Mouse (Mus musculus) kidney, embryonic 16.5 days (tissue): ENCODE measurements around the gene Commd6. TPM values are rescaled to one million over a fixed set of nuclear protein-coding genes. Genes with fewer than 3 reads are reported as not detected.
A peak's percentile ranks its signal among the peaks of the same experiment; 100 is the strongest.

Experiments used
- ATAC-seq: fragments of 200-750 bp; cut with Nextera tagmentation; 2 replicates; pipeline ENCODE4 v1.8.0; 2017; ENCODE audit warnings: moderate TSS enrichment; ENCODE audit not compliant: low FRiP score, low TSS enrichment
- H3K27ac ChIP-seq: fragments of 300-500 bp; sonication (generic); 2 replicates; pipeline ENCODE4 v1.5.1; 2014; ENCODE audit warnings: low read length
- H3K27me3 ChIP-seq: fragments of 300-500 bp; sonication (generic); 2 replicates; pipeline ENCODE4 v1.6.1; 2014; ENCODE audit warnings: low read length, control low read depth, mixed read lengths; ENCODE audit not compliant: insufficient read depth
- H3K36me3 ChIP-seq: fragments of 300-500 bp; sonication (generic); 2 replicates; pipeline ENCODE4 v1.6.1; 2014; ENCODE audit warnings: low read length, control low read depth, mixed read lengths; ENCODE audit not compliant: insufficient read depth
- H3K4me1 ChIP-seq: fragments of 300-500 bp; sonication (generic); 2 replicates; pipeline ENCODE4 v1.6.1; 2014; ENCODE audit warnings: low read length, control low read depth, mixed read lengths; ENCODE audit not compliant: insufficient read depth
- H3K4me2 ChIP-seq: fragments of 300-500 bp; sonication (generic); replicated peaks from 2 replicates; pipeline ENCODE4 v1.6.1; 2014; ENCODE audit warnings: low read depth, low read length
- H3K4me3 ChIP-seq: fragments of 300-500 bp; sonication (generic); 2 replicates; pipeline ENCODE4 v1.5.1; 2014; ENCODE audit warnings: mild to moderate bottlenecking, low read length
- H3K9ac ChIP-seq: fragments of 300-500 bp; sonication (generic); replicated peaks from 2 replicates; pipeline ENCODE4 v1.6.1; 2014; ENCODE audit warnings: low read length
- H3K9me3 ChIP-seq: fragments of 300-500 bp; sonication (generic); 2 replicates; pipeline ENCODE4 v1.6.1; 2016; ENCODE audit warnings: low read length, control low read depth
- WGBS: fragments of 180-500 bp; shearing (Covaris S2); extraction: QIAGEN DNeasy Blood & Tissue Kit; methylation state at CpG from one replicate; pipeline ENCODE4 v1.1.7; 2014; 5-methylcytosine and 5-hydroxymethylcytosine counted together
- polyA plus RNA-seq: library from polyadenylated mRNA; unstranded; fragments of >200 nt; fragmentation: Nextera tagmentation; extraction: Ambion mirVana; gene quantifications from 2 replicates; pipeline ENCODE4 v1.2.1, GENCODE M21; 2015

Gene Commd6
- polyA plus RNA-seq, 1 experiment from 2014 or later: 94.7 TPM

GRCm38 (mm10) chr14:101654526-101654909, 14.0 kb upstream of the Commd6 start:
- under 1% methylated on average over 10 of the region's 10 CpGs for WGBS
- H3K9ac ChIP-seq: peak overlapping the region; percentile 84
- H3K4me1 ChIP-seq: peaks cover 4% of the 10 kb centered on the region
- H3K4me2 ChIP-seq: peak overlapping the region; percentile 86
- no peaks in the 10 kb centered on the region for H3K27me3 ChIP-seq
- no peaks in the 10 kb centered on the region for H3K36me3 ChIP-seq
- no peaks in the 10 kb centered on the region for H3K9me3 ChIP-seq
- H3K4me3 ChIP-seq: peak overlapping the region; percentile 99
- no peak overlapping the region for H3K27ac ChIP-seq
- ATAC-seq: peak; percentile 43

DNA sequence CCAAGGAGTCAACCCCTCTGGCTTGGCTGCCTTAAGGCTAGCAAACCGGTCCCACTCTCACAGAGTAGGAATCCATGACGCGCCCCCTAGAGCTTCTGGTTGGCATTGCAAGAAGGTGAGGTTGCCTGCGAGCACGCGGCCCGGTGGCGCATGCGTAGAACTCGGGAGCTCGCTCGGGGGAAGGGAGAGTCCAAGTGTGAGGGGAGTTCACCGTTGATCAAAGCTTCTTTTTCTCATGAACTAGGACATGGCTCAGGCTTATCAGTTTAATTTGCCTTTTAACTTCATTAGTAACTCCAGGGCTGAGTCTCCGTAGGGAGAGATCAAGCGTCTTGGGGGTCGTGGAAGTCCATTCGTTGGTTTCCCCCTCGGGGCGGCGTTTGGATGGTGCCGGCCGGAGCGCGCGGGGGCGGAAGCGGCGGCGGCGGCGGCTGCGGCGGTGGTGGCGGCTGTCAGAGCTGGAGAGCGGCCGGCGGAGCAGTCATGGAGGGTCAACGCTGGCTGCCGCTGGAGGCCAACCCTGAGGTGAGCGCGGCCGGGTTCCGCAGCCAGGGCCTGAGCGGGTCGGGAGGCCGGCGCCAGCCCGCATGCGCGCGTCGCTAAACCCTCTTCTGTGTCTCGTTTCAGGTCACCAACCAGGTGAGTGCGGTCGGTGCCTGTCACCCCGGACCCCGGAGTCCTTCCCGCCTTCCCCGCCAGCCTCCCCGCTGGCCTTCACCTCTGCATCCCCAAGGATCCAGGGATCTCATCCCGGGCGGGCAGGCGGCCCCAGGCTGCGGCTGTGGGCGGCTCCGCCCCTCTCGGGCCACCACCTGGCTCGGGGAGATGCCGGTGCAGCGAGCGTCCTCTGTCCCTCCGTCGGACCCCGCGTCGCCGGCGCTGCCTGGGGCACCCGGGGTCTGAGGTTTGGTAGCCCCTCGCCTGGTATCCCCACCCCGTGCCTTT, 13.4 kb upstream of the Commd6 start, which contains the start of gene Uchl3:
TSS of gene Uchl3 (plus strand) at position 387 of the 945 bp plus-strand sequence.
- peak; percentile 92 for ATAC-seq
- peaks cover 4% of the 10 kb centered on the region for H3K4me1 ChIP-seq
- peak within 1 kb of the TSS; percentile 84 for H3K9ac ChIP-seq
- peak within 1 kb of the TSS; percentile 63; the same call in 1 of the 2 replicates for H3K27ac ChIP-seq
- no peaks in the 10 kb centered on the region for H3K9me3 ChIP-seq
- peak within 1 kb of the TSS; percentile 99 for H3K4me3 ChIP-seq
- under 1% methylated on average over 75 of the region's 81 CpGs for WGBS
- H3K27me3 ChIP-seq: no peaks in the 10 kb centered on the region
- H3K36me3 ChIP-seq: no peaks in the 10 kb centered on the region
- H3K4me2 ChIP-seq: peak within 1 kb of the TSS; percentile 86

DNA sequence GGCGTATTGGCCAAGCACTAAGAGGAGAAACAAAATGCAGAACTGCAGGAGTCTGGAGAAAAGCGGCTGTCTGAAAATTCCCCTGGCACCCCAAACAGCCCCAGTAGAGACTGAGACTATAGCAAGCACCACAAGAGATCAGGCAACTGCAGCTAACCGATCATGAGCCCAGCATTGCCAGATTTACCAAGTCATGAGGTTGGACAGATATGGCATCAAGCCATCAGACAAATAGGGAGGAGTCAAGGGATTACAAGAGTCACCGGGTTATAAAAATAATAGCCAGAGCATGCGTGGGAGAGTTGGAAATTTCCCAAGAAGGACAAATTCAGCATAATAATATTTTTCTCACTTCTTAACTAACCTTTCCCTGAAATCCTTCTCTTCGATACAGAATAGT, 12.1 kb upstream of the Commd6 start:
- 85% methylated on average over 6 of the region's 6 CpGs for WGBS

DNA sequence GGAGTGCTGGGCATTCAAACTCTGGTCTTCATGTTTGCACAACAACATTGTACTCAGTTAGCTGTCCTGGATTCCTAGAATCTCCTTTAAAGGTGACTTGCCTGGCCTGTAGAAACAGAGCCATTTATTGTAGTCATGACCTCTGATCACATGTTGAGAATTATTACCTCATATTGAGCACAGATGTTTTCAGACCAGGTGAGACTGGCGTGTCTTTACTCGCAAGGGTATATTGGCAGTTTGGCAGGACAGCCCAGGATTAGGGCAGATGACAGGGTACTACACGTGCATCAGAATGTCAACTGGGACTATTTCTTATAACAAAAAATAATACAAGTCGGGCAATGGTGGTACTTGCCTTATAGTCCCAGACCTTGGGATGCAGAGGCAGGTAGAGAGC, 10.1 kb upstream of the Commd6 start:
- Histone ChIP-seq H3K9me3 (no peaks in the 10 kb centered on the region), H3K4me1 (peaks cover 4% of the 10 kb centered on the region), H3K27me3 (no peaks in the 10 kb centered on the region), H3K9ac (no peak overlapping the region), H3K4me2 (no peak overlapping the region), H3K4me3 (no peak overlapping the region), H3K27ac (no peak overlapping the region), H3K36me3 (no peaks in the 10 kb centered on the region)
- 88% methylated on average over 4 of the region's 4 CpGs for WGBS
- no peak for ATAC-seq

More for the DNA sequence above, 12.1 kb upstream of the Commd6 start:
- ATAC-seq: no peak
- Histone ChIP-seq H3K9ac (no peak overlapping the region), H3K4me3 (no peak overlapping the region), H3K9me3 (no peaks in the 10 kb centered on the region), H3K27me3 (no peaks in the 10 kb centered on the region), H3K4me1 (peaks cover 4% of the 10 kb centered on the region), H3K36me3 (no peaks in the 10 kb centered on the region), H3K27ac (no peak overlapping the region), H3K4me2 (no peak overlapping the region)

DNA sequence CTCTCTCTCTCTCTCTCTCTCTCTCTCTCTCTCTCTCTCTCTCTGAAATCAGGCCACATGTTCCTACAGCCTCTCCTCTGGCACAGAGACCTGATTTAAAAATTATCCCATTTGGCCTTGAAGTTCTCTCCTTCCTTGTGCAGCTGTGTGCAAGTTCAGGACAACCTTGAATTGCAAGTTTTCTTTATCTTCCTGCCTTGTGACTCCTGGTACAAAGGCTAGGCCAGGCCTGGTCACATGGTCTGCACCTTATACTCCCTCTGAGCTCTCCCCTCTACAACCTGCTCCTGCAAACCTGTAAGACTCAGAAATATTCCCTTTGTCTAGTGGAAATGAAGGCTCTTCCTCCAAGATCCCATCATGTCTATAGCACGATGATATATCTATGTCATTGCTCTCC, 4.5 kb upstream of the Commd6 start:
- H3K4me2 ChIP-seq: no peak overlapping the region
- H3K9ac ChIP-seq: no peak overlapping the region
- 94% methylated on average over 1 of the region's 1 CpGs for WGBS
- no peaks in the 10 kb centered on the region for H3K4me1 ChIP-seq
- no peak overlapping the region for H3K27ac ChIP-seq
- no peak for ATAC-seq
- no peak overlapping the region for H3K4me3 ChIP-seq
- no peaks in the 10 kb centered on the region for H3K27me3 ChIP-seq
- no peaks in the 10 kb centered on the region for H3K36me3 ChIP-seq
- H3K9me3 ChIP-seq: no peaks in the 10 kb centered on the region

GRCm38 (mm10) chr14:101637381-101637780, 3.1 kb downstream of the Commd6 start:
- Histone ChIP-seq H3K9ac (no peak overlapping the region), H3K36me3 (peaks cover 19% of the 10 kb centered on the region; the same call in 1 of the 2 replicates), H3K4me2 (no peak overlapping the region), H3K9me3 (no peaks in the 10 kb centered on the region), H3K4me3 (no peak overlapping the region), H3K27ac (no peak overlapping the region), H3K27me3 (no peaks in the 10 kb centered on the region), H3K4me1 (peaks cover 6% of the 10 kb centered on the region)
- 87% methylated on average over 6 of the region's 6 CpGs for WGBS
- no peak for ATAC-seq

GRCm38 (mm10) chr14:101635765-101636164, 4.7 kb downstream of the Commd6 start:
- no peak overlapping the region for H3K4me3 ChIP-seq
- ATAC-seq: no peak
- H3K36me3 ChIP-seq: peaks cover 24% of the 10 kb centered on the region; the same call in 1 of the 2 replicates
- H3K27me3 ChIP-seq: no peaks in the 10 kb centered on the region
- H3K4me2 ChIP-seq: no peak overlapping the region
- no peak overlapping the region for H3K9ac ChIP-seq
- no peak overlapping the region for H3K27ac ChIP-seq
- H3K4me1 ChIP-seq: peaks cover 6% of the 10 kb centered on the region
- 88% methylated on average over 1 of the region's 1 CpGs for whole genome bisulfite sequencing
- no peaks in the 10 kb centered on the region for H3K9me3 ChIP-seq

DNA sequence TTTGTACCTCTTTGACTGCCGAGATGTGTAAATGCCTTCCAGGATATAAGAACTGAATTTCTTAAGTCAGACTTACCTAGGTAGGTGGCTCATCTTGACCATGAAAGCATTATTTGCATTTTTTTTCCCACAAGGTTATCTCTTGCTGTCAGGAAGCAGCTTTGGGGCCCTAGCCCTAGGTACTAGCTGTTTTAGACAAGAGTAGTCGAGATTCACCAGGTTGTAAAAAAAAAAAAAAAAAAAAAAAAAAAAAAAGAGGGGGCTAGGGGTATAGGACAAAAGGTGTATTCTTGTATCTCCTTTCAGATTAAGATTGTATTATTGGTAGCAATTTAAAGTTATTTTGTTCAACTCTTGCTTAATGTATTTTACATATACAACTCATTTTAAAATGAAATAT, 9.9 kb downstream of the Commd6 start:
- H3K4me3 ChIP-seq: no peak overlapping the region
- no peak for ATAC-seq
- H3K36me3 ChIP-seq: peaks cover 22% of the 10 kb centered on the region; the same call in 1 of the 2 replicates
- no peaks in the 10 kb centered on the region for H3K27me3 ChIP-seq
- WGBS: 89% methylated on average over 2 of the region's 2 CpGs
- no peak overlapping the region for H3K9ac ChIP-seq
- no peaks in the 10 kb centered on the region for H3K4me1 ChIP-seq
- no peak overlapping the region for H3K4me2 ChIP-seq
- no peak overlapping the region for H3K27ac ChIP-seq
- H3K9me3 ChIP-seq: no peaks in the 10 kb centered on the region

DNA sequence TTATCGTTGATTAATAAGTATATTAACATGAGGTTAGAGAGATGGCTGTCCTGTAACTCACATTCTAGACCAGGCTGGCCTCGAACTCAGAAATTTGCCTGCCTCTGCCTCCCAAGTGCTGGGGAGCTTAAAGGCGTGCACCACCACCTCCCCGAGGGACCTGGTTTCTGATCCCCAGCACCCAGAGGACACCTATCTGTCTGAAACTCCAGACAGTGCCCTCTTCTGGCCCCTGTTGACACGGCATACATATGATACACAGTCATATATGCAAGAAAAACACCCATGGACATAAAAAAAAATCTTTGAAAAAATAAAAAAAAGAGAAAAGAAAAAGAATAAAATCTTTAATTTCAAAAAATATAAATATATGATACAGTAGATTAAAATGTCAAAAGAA, 22.8 kb downstream of the Commd6 start:
- no peak overlapping the region for H3K4me3 ChIP-seq
- no peak overlapping the region for H3K4me2 ChIP-seq
- ATAC-seq: no peak
- H3K27me3 ChIP-seq: no peaks in the 10 kb centered on the region
- H3K9me3 ChIP-seq: no peaks in the 10 kb centered on the region
- no peaks in the 10 kb centered on the region for H3K36me3 ChIP-seq
- no peak overlapping the region for H3K27ac ChIP-seq
- no peaks in the 10 kb centered on the region for H3K4me1 ChIP-seq
- no peak overlapping the region for H3K9ac ChIP-seq
- WGBS: 95% methylated on average over 5 of the region's 5 CpGs

DNA sequence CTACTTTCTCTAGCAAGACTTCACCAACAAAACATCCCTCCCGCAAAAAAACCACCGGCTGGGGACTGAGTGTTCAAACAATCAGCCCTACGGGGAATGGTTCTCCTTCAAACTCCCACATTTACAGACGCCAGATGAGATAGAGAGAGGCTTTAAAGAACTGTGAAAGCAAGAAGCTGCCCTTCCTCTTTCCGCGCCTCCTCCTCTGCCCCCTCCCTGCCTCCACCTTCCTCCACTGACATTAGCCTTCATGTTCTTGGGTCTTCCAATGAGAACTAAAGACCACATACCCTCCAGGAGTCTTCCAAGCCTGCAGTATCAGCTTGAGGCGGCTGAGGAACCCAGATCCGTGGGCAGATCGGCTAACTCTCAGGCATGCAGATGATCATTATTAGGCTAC, 24.3 kb downstream of the Commd6 start:
- H3K27me3 ChIP-seq: no peaks in the 10 kb centered on the region
- ATAC-seq: no peak
- 72% methylated on average over 9 of the region's 9 CpGs for WGBS

More for the DNA sequence above, 24.3 kb downstream of the Commd6 start:
- H3K36me3 ChIP-seq: no peaks in the 10 kb centered on the region
- H3K9me3 ChIP-seq: no peaks in the 10 kb centered on the region
- H3K9ac ChIP-seq: no peak overlapping the region
- no peak overlapping the region for H3K4me3 ChIP-seq
- no peak overlapping the region for H3K27ac ChIP-seq
- no peaks in the 10 kb centered on the region for H3K4me1 ChIP-seq
- H3K4me2 ChIP-seq: no peak overlapping the region
